Mouse (Mus musculus): ENCODE data around the gene Cldn8. TPM values are rescaled to one million over a fixed set of nuclear protein-coding genes. Genes with fewer than 3 reads are reported as not detected.

Cldn8 gene
- total RNA-seq (2022) = not detected

DNA sequence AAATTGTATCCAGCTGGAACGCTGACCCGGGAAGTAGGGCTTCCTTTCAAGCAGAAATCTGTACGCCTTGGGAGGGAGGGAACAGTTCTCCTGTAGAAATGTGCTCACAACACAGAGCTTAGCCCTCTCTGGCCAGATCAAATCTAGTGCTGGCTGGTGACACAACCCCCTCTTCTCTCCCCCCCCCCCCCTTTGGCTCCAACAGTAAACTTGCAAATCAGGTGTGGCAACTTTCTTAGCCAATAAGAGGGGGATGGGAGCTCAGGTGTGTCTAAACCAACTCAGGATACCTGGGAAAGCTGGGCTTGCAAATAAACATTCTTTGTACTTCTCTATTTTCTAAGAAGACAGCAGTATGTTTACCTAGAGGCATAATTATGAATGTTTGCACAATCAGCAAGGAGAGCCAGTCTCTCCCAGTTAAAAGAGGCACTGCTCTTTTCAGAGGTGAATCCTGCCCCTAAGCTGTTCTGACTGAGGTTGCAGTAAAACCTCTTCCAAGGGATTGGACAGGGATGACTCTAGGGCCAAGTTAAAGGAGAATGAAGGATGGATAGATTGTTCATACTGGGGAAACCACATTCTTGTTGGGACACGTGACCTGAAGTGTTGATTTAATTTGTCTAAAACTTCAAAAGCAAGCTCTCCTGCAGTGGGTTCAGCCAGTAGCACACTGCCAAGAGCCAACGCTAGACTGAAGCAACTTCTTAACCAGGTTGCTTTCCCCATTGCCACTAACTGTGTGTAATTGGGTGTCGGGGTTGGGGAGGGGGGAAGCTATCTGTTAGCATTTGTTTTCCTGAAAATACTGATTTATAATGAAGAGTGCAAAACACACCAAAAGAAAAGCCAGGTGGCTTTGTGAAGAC, at the start of gene Cldn8:
TSS of gene Cldn8 (minus strand) at position 139 of the 869 bp plus-strand sequence.
- DNase-seq (ENCODE audit: low spot score in 2 of 2) = no peak

DNA sequence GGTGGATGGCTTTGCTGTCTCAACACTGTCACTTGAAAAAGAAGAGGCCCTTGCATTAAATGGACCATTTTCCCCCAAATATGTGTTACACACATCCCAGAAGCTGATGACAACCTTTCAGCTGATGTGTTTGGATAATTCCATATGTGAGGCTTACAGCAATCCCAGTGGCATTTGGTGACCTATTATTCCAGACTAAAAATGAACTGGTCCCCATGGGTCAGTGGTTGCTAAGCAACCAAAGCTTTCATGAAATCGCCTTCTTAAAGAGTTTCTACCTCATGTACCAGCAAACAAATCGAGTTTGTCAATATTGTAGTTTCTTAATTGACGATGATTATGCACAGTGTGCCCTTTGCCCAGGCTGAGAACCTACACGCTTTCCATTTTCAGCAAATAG, 49.7 kb upstream of the Cldn8 start:
- DNase-seq (ENCODE audit: low spot score in 2 of 2) = no peak

DNA sequence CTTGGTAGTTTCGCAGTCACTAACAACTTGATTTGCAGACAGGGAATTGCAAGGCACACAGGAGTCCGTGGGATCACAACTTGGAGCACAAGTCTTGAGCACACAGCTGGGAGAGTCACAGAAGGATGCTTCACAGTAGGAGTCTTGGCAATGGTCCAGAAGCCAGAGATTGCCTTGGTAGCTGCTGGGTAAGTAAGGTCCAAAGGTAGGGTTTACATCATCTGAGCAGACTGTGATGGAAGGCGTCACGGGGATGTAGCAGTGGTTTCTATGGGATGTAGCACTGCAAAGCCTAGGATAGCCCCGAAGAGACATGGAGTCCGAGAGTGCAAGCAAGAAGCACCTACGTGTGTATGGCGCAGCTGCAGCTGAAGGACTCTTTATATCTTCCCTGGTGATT, 48.9 kb upstream of the Cldn8 start, which contains the start of gene Krtap24-1:
TSS of gene Krtap24-1 (minus strand) at position 358 of the 400 bp plus-strand sequence.
- no peak for DNase-seq (ENCODE audit: low spot score in 2 of 2)

DNA sequence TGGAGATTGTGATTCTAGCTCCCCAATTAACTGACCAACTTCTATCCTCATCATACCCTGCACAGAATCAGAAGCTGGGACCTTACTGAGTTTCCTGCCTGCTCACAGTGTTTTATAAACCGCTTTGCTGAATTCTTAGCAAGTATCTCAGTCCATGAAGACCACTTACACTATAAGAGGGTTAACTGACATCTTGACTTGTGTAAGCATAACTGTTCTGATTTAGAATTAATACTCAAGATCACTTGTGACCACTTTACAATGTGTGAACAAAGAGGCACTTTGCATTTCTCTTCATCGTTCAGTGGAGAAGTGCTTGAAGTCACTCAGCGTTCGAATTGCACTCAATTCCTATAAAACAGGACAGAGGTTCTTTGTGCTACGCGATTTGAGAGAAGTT, 41.6 kb upstream of the Cldn8 start:
- DNase-seq (ENCODE audit: low spot score in 2 of 2) = no peak

DNA sequence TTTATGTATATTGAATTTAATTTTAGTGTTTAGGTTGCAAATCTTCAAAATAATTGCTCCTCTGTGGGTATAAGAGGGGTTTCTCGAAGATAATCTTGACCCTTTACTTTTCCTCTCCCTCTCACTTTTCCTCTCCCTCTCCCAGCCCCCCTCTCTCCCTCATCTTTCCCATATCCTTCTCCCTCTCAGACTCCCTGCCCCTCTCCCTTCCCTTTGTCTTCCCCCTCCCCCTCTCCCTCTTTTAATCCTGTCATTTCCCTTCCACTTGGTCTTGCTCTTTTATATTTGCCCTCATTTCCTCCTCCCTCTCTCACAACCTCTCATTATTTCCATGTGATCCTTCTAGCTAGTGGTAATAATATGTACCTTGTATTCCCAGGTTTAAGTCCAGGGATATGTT, 39.5 kb upstream of the Cldn8 start:
- DNase-seq (ENCODE audit: low spot score in 2 of 2) = no peak

DNA sequence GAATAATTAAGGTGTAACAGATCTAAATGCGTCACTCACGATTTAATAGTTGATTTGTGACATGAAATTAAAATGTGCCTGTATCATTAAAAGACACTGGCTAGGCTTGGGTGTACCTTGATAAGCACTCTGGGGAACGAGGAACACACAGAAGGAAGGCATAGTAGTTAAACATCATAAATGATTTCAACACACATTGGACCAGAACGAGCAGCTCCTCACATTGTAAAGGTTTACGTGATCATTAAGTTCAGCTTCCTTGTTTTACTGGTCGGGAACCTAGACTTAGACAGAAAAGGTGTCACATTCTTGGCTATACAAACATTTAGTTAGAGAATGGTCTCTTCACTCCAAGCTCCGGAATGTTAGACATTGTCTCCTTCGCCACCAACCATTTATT, 37.3 kb upstream of the Cldn8 start:
- DNase-seq (ENCODE audit: low spot score in 2 of 2) = no peak

DNA sequence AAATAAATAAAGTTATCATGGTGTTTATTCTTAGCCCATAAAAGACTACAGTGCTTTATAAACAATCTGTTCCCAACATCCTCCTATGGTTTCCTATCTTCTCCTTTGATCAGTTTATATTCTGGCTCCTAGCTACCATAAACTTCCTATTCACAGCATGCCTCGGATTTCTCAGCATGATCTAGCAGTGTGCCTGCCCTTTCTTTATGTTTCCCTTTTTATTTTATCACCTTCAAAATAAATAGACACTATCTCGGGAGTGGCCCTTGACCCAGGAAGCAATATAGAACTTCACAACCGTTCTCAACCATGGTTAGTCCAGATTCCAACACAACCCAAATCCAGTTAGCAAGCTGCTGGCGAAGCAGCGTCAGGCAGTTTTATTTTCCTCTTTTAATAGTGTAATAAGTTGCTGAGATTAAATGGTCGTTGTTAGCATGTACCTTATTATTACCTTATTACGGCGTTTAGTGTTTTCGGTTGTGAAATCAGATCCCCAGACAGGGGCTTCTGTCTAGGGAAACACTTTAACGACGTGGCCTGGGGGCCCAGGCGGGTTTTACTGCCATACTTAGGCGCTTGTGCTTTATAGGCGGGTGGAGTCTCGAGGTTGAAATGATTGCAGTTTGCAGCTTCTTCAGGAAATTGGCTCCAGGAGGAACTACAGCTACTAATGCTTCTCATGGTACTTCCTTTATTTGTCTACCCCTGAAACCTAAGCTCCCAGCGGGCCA, 36.7 kb upstream of the Cldn8 start:
- DNase-seq (ENCODE audit: low spot score in 2 of 2) = no peak

DNA sequence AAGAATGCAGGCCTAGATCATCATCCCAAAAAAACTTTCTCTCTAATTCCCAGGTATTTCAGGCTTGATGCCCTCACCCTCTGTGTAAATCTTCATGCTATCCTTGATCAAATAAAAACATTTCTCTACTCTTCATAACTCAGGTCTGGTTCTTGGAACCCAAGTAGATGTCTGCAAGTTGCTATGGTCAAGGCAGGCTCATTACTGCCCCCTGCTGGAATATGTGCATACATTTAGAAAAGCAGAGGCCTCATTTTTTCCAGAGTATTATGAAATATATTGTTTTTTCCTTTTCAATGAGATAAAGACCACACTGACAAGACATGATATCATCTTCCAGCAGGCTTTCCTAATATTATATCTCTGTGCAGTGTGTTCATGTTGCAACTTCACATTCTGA, 29.8 kb upstream of the Cldn8 start:
- DNase-seq (ENCODE audit: low spot score in 2 of 2) = no peak

DNA sequence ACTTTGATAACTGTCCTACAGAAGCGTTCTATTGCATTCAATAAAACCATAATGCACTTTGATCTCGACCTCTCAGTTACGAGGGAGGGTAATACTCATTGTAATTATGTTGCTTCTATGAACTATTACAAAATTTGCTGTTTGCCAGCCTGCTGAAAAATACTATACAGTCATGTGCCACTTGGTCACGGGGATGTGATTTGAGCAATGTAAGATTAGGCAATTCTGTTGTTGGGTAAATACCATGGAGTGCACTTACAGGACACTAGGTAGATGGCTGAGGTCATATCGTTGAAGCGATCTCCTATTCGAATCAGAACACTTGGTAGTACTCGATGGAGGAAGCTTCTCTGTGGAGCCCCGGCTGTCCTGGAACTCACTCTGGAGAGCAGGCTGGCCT, 20.4 kb upstream of the Cldn8 start:
- no peak for DNase-seq (ENCODE audit: low spot score in 2 of 2)

DNA sequence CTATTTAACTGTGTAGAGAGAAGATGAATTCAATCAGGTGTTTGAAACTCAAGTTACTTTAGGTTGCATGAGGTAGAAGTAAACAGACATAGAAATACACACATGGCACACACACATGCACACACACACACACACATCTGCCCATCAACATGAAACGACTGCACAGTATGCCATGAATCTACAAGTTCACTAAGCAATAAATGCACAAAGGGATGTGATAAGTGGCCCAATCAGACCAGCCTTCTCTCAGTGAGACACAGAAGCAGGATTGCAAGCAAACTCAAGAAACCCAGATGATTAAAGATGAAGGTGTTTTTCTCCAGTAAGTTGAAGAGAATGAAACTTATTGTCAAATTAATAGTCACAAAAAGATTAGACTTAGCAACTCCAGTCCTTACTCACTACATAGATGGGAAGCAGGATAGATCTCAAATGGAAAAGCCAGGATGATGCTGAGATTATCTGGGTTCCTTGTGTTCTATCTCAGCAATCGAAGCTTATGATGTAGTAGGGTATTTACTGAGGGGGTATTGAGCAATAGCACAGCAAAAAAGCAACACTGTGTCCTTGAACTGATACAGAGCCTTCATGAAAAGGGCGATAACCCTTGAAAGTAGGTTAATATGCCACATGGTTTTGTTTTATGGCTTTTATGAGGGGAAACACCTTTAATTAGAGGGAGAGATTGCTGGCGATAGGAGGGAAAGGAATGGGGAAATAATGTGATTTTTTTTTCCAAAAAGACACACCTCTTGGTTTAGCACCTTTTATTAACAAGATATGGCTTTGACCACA, 13.1 kb upstream of the Cldn8 start:
- DNase-seq (ENCODE audit: low spot score in 2 of 2) = no peak

DNA sequence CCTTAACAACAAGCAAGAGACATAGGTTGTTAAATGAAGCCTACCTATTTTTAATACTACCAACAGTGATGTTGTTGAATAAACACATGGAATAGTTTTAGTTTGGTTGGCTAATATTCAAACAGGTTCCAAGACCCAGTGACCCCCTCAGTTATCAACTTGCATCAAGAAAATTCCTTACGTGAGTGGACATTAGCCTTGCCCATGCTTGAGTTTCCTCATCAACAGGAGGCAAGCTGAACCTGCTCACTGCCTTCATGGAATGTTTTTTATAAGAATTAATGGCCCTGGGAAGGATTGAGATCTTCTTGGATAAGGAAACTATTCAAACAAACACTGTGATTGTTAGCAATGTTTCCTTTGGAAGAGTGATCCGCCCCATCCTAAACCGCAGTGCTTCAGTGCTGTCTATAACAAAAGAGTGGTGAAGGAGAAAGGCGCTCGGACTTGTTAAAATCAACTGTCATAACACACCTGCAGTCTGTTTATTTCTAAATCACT, 10.0 kb upstream of the Cldn8 start:
- no peak for DNase-seq (ENCODE audit: low spot score in 2 of 2)

DNA sequence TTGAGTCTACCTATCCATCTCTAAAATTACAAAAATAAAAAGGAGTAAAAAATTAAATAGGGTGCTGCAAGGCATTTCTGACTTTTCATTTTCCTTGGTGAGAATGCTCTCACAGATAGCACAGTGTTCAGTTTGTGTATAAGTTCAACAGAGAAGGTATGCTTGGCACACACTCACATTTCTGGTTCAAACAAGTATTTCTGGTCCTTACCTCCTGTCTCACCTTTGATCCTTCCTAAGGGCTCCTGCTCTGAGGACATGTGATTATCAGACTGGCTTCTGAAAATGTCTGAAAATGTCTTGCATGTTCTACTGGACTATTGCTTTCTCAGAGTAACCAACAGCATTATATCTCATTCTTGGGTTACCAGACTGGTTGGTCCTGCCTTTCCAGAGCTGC, 7.2 kb upstream of the Cldn8 start:
- no peak for DNase-seq (ENCODE audit: low spot score in 2 of 2)

DNA sequence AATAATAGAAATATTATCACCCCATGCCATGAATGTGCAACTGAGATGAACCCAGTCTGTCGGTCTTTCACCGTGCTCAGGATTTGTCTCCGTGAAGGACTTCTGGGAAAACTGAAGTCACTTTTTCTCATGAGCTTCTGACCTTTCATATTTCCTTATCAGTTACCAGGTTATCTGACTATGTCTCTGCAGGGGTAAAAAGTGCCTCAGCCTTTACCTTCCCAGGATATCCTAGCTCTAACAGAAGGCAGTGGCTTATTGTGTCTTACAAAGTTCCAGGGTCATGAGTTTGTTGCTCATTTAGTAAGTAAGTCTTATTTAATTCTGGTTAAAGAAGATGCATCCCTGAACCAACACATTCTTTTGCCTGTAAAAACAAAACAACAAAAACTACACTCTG, 6.7 kb upstream of the Cldn8 start:
- no peak for DNase-seq (ENCODE audit: low spot score in 2 of 2)

DNA sequence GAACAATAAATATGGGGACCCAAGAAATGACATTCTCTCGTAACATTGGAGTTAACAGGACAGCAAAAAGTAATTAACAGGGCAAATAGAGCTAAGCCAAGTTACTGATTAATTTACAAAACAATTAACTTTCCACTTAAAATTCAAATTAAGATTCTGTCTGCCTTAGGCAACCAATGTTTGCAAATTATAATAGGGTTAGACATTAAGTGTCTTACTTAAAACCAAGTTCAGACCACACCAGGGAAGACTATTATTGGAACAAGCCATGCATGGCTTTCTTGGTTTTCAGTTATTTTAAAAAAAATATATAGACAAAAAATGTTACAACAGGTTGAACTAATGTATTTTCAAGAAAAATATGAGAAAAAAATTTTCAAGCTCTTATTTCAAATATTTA, 6.1 kb upstream of the Cldn8 start:
- DNase-seq (ENCODE audit: low spot score in 2 of 2) = no peak

DNA sequence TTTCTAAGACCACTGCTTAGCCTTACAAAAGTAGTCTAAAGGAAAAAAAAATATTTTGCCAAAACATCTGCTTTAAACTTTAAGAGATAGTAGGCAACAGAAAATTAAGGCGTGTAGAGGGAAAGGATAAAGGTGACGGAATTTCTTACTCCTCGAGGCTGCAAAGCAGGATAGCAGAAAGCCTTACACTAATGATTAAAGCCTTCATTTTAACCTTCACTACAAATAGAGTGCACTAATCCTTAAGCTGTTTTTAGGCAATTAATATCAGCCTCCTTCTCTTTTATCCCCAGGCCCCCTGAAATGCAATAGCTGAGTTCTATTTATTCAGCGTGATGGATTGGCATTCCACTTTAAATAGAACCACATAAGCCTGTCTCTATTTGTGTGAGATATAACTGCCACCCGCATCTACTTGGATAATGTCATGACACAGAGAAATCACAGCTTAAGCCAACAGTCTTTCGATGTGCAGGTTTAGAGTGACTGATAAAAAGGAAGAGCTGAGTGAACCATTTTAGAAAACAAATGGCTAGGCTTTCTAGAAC, 1.3 kb downstream of the Cldn8 start:
- DNase-seq (ENCODE audit: low spot score in 2 of 2) = no peak

DNA sequence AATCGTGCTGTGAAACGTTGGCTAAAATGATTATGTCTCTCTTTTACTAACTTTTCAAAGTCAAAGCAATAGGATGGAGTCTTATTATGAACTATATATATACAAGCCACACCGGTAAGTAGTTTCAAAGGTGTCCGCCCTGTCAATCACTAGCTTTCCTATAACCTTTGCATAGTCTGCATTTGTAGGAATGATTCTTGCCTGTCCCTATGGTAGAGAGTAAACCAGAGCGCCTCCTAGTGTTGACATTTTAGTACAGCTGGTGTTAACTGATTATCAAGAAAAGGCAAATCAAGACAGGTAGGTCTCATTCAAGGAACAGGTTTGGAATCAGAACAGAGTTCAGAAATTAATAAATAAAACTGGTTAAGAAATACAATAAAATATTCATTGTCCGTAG, 20.5 kb downstream of the Cldn8 start:
- DNase-seq (ENCODE audit: low spot score in 2 of 2) = no peak

DNA sequence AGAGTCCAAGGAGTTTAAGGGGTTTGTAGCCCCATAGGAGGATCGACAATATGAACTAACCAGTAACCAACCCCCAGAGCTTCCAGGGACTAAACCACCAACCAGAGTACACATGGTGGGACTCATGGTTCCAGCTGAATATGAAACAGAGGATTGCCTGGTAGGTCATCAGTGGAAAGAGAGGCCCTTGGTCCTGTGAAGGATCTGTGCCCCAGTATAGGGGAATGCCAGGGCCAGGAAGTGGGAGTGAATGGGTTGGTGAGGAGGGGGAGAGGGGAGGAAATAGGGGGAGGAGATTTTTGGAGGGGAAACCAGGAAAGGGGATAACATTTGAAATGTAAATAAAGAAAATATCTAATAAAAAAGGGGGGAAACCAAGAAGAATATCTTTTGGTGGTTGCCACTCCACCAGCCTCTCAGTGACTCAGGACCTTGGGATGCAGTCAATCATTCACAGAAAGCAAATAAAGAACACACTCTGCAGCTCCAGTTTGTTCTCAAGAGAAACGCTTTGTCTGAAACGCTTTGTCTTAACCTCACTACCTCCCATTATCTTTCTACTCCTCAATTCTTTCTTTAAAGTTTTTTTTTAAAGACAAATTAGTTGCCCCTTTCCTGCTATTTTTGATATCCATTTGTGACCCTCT, 23.0 kb downstream of the Cldn8 start:
- no peak for DNase-seq (ENCODE audit: low spot score in 2 of 2)

DNA sequence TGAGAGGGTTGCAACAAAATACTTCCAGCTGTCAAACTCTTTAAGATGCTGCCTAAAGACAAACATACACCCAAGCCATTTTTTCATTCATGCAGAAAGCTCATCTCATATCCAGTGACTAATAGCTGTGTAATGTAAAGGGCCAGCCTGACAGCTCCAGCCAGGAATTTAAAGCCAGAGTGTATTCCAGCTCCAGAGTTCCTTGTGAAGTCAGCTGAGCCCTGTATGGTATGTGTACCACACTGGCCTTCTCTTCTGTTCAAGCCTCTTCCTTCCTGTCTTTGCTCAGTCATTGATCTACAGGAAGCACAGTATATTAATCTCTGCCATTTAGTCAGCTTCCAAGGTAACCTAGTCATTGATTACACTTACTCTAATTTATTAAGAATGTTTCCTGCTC, 51.6 kb downstream of the Cldn8 start:
- DNase-seq (ENCODE audit: low spot score in 2 of 2) = no peak

All from left cerebral cortex, adult 8-10 months (tissue).